8 mouse cellular contexts compared by ENCODE assay signal in genomic region chr8:119832931-119833330, GRCm38 (mm10). TPM values are rescaled to one million over a fixed set of nuclear protein-coding genes. Genes with fewer than 3 reads are reported as not detected.
DNase-seq lines count a peak whose midpoint lies in the region; ATAC-seq and TF ChIP-seq lines count a peak whose summit lies in the region.
"Had no signal": no experiment of that assay in that cellular context is flagged by ENCODE, and none has a peak within 500 bp of the region (broad histone marks: within the 10 kb centered on the region; RNA-seq: fewer than 3 reads in every experiment).

No protein-coding gene starts in this region.

- H3K36me3 ChIP-seq in liver, embryonic 11.5 days (ENCODE audit: control insufficient read depth, insufficient read depth, low read length): peaks cover 3% of the 10 kb centered on the region
- H3K36me3 ChIP-seq in embryonic facial prominence, embryonic 11.5 days (replicated peaks; ENCODE audit: control insufficient read depth, insufficient read depth, low read depth, low read length): no peaks in the 10 kb centered on the region
- no peaks in the 10 kb centered on the region for H3K36me3 ChIP-seq in hindbrain, postnatal 0 days (ENCODE audit: insufficient read depth, low read length)
- H3K36me3 ChIP-seq in stomach, embryonic 14.5 days (ENCODE audit: control insufficient read depth, insufficient read depth, low read length): no peaks in the 10 kb centered on the region; the same call in 1 of the 2 replicates

- DNase-seq in liver, embryonic 11.5 days (ENCODE audit: low spot score): no peak
- DNase-seq in liver: no peak
- DNase-seq in embryonic facial prominence, embryonic 11.5 days (ENCODE audit: low spot score): no peak
- no peak for DNase-seq in hindbrain, postnatal 0 days (ENCODE audit: low spot score)
- DNase-seq in frontal cortex, adult 2 months (ENCODE audit: extremely low spot score in 1 of 2, low spot score in 1 of 2): no peak
- no peak for DNase-seq in layer of hippocampus, adult 9-10 months (ENCODE audit: low spot score)

- ATAC-seq in liver, embryonic 11.5 days (replicated peaks; ENCODE audit: low FRiP score): no peak
- ATAC-seq in embryonic facial prominence, embryonic 11.5 days (replicated peaks; ENCODE audit: insufficient number of reproducible peaks, low FRiP score, low TSS enrichment, low read depth): no peak
- no peak for ATAC-seq in hindbrain, postnatal 0 days
- no peak for ATAC-seq in stomach, embryonic 14.5 days (ENCODE audit: insufficient number of reproducible peaks, insufficient read depth, low FRiP score, low read depth)
- ATAC-seq: activated CD4-positive, CD25-positive, alpha-beta regulatory T cell, adult 4 months had no signal

- peaks cover 81% of the 10 kb centered on the region for H3K4me1 ChIP-seq in liver, embryonic 11.5 days (replicated peaks; ENCODE audit: control insufficient read depth, insufficient read depth, low read length)
- H3K4me1 ChIP-seq in embryonic facial prominence, embryonic 11.5 days (ENCODE audit: control insufficient read depth, insufficient read depth, low read length): peaks cover 16% of the 10 kb centered on the region
- H3K4me1 ChIP-seq in hindbrain, postnatal 0 days (ENCODE audit: insufficient read depth, low read length): peaks cover 54% of the 10 kb centered on the region
- H3K4me1 ChIP-seq in stomach, embryonic 14.5 days (ENCODE audit: control insufficient read depth, insufficient read depth, low read length): peaks cover 72% of the 10 kb centered on the region

- no peak overlapping the region for H3K4me3 ChIP-seq in liver, embryonic 11.5 days (ENCODE audit: low read depth, low read length)
- no peak overlapping the region for H3K4me3 ChIP-seq in embryonic facial prominence, embryonic 11.5 days (ENCODE audit: low read depth, low read length)
- no peak overlapping the region for H3K4me3 ChIP-seq in hindbrain, postnatal 0 days (ENCODE audit: low read length)
- H3K4me3 ChIP-seq in stomach, embryonic 14.5 days (ENCODE audit: low read depth, low read length): no peak overlapping the region

- no peak for TF ChIP-seq CTCF in hindbrain, postnatal 0 days (IDR thresholded peaks at IDR 0.05; ENCODE audit: low read depth)

- H3K27ac ChIP-seq in liver, embryonic 11.5 days (ENCODE audit: low read depth, low read length): peak overlapping the region; percentile 49; the same call in 1 of the 2 replicates
- peak overlapping the region; percentile 42 for H3K27ac ChIP-seq in embryonic facial prominence, embryonic 11.5 days (replicated peaks; ENCODE audit: low read depth, low read length)
- 0 out of 2 replicates have a peak overlapping the region, but pooled peaks have one; percentile 32 for H3K27ac ChIP-seq in hindbrain, postnatal 0 days
- peak overlapping the region; percentile 93; the same call in 1 of the 2 replicates for H3K27ac ChIP-seq in stomach, embryonic 14.5 days (ENCODE audit: low read length)

- H3K9me3 ChIP-seq in liver, embryonic 11.5 days (ENCODE audit: control insufficient read depth, low read length): no peaks in the 10 kb centered on the region
- H3K9me3 ChIP-seq in embryonic facial prominence, embryonic 11.5 days (replicated peaks; ENCODE audit: control insufficient read depth, low read length): no peaks in the 10 kb centered on the region
- H3K9me3 ChIP-seq in hindbrain, postnatal 0 days (ENCODE audit: low read length): no peaks in the 10 kb centered on the region
- H3K9me3 ChIP-seq in stomach, embryonic 14.5 days (ENCODE audit: control insufficient read depth, low read depth, low read length): no peaks in the 10 kb centered on the region

- H3K9ac ChIP-seq in liver, embryonic 11.5 days (ENCODE audit: low read depth, low read length): 0 out of 2 replicates have a peak overlapping the region, but pooled peaks have one; percentile 28
- H3K9ac ChIP-seq in embryonic facial prominence, embryonic 11.5 days (replicated peaks; ENCODE audit: low read length): no peak overlapping the region; the same call in 1 of the 2 replicates
- H3K9ac ChIP-seq in hindbrain, postnatal 0 days (replicated peaks; ENCODE audit: low read length): no peak overlapping the region
- H3K9ac ChIP-seq in stomach, embryonic 14.5 days (replicated peaks; ENCODE audit: low read depth, low read length): no peak overlapping the region

- peak overlapping the region; percentile 42 for H3K4me2 ChIP-seq in liver, embryonic 11.5 days
- H3K4me2 ChIP-seq in embryonic facial prominence, embryonic 11.5 days (ENCODE audit: low read depth, low read length): no peak overlapping the region
- no peak overlapping the region for H3K4me2 ChIP-seq in hindbrain, postnatal 0 days (ENCODE audit: low read depth, low read length)
- peak overlapping the region; percentile 27; the same call in 1 of the 2 replicates for H3K4me2 ChIP-seq in stomach, embryonic 14.5 days (replicated peaks; ENCODE audit: low read depth, low read length)

- WGBS in liver, embryonic 11.5 days: 24% methylated on average over 5 of the region's 5 CpGs
- WGBS in embryonic facial prominence, embryonic 11.5 days: 9% methylated on average over 5 of the region's 5 CpGs
- 20% methylated on average over 5 of the region's 5 CpGs for WGBS in hindbrain, postnatal 0 days
- WGBS in stomach, embryonic 14.5 days: 35% methylated on average over 5 of the region's 5 CpGs

- no peaks in the 10 kb centered on the region; the same call in 1 of the 2 replicates for H3K27me3 ChIP-seq in liver, embryonic 11.5 days (replicated peaks; ENCODE audit: control insufficient read depth, insufficient read depth, low read length)
- no peaks in the 10 kb centered on the region for H3K27me3 ChIP-seq in embryonic facial prominence, embryonic 11.5 days (ENCODE audit: control insufficient read depth, insufficient read depth, low read length)
- no peaks in the 10 kb centered on the region for H3K27me3 ChIP-seq in hindbrain, postnatal 0 days (ENCODE audit: insufficient read depth, low read length)
- H3K27me3 ChIP-seq in stomach, embryonic 14.5 days (ENCODE audit: control insufficient read depth, insufficient read depth, low read length): no peaks in the 10 kb centered on the region

RNA-seq across cellular contexts. Expression of gene Cotl1, which starts 7.4 kb away (rescaled TPM):
- polyA plus RNA-seq in liver, embryonic 11.5 days (2014; fragmentation: Nextera tagmentation; extraction: Ambion mirVana): 132 and 155 TPM in 2 replicates
- 321 and 363 TPM in 2 replicates for polyA plus RNA-seq in embryonic facial prominence, embryonic 11.5 days (2014; fragmentation: Nextera tagmentation; extraction: Ambion mirVana)
- 263 and 269 TPM in 2 replicates for total RNA-seq in hindbrain, postnatal 0 days (2014; rRNA removed)
- polyA plus RNA-seq in hindbrain, postnatal 0 days (2015; fragmentation: Nextera tagmentation; extraction: Ambion mirVana): 85.4 and 87.8 TPM in 2 replicates
- polyA plus RNA-seq in stomach, embryonic 14.5 days (2014; fragmentation: Nextera tagmentation; extraction: Ambion mirVana): 340 and 436 TPM in 2 replicates
- polyA plus RNA-seq in frontal cortex, adult 2 months (2012; rRNA removed): 108 and 119 TPM in 2 replicates

RNA-seq across cellular contexts. Expression of gene Klhl36, which starts 29.1 kb away (rescaled TPM):
- polyA plus RNA-seq in liver, embryonic 11.5 days (2014; fragmentation: Nextera tagmentation; extraction: Ambion mirVana): 9.1 TPM in 2 replicates
- 6.5 and 8.1 TPM in 2 replicates for polyA plus RNA-seq in embryonic facial prominence, embryonic 11.5 days (2014; fragmentation: Nextera tagmentation; extraction: Ambion mirVana)
- 36.6 and 37.3 TPM in 2 replicates for total RNA-seq in hindbrain, postnatal 0 days (2014; rRNA removed)
- polyA plus RNA-seq in hindbrain, postnatal 0 days (2015; fragmentation: Nextera tagmentation; extraction: Ambion mirVana): 20.6 and 22.0 TPM in 2 replicates
- 11.2 and 15.6 TPM in 2 replicates for polyA plus RNA-seq in stomach, embryonic 14.5 days (2014; fragmentation: Nextera tagmentation; extraction: Ambion mirVana)
- polyA plus RNA-seq in frontal cortex, adult 2 months (2012; rRNA removed): 9.5 and 10.2 TPM in 2 replicates

RNA-seq across cellular contexts. Expression of gene Tldc1, which starts 54.7 kb away (rescaled TPM):
- 9.5 and 10.3 TPM in 2 replicates for polyA plus RNA-seq in liver, embryonic 11.5 days (2014; fragmentation: Nextera tagmentation; extraction: Ambion mirVana)
- polyA plus RNA-seq in embryonic facial prominence, embryonic 11.5 days (2014; fragmentation: Nextera tagmentation; extraction: Ambion mirVana): 6.5 and 6.9 TPM in 2 replicates
- 20.2 and 21.2 TPM in 2 replicates for total RNA-seq in hindbrain, postnatal 0 days (2014; rRNA removed)
- polyA plus RNA-seq in hindbrain, postnatal 0 days (2015; fragmentation: Nextera tagmentation; extraction: Ambion mirVana): 7.4 and 8.4 TPM in 2 replicates
- 10.4 and 11.7 TPM in 2 replicates for polyA plus RNA-seq in stomach, embryonic 14.5 days (2014; fragmentation: Nextera tagmentation; extraction: Ambion mirVana)
- polyA plus RNA-seq in frontal cortex, adult 2 months (2012; rRNA removed): 12.1 and 12.7 TPM in 2 replicates

Comparison
In these comparisons a context has a peak if more than half of its experiments do, and no peak if none do; other contexts are left out.
1. H3K27ac ChIP-seq: peak in every context shown above with its lines; median percentile 93 in stomach, embryonic 14.5 days; 49 in liver, embryonic 11.5 days; 42 in embryonic facial prominence, embryonic 11.5 days; 32 in hindbrain, postnatal 0 days.
2. H3K4me2 ChIP-seq: peak in liver, embryonic 11.5 days (single experiment) and stomach, embryonic 14.5 days (single experiment); none in embryonic facial prominence, embryonic 11.5 days (single experiment) and hindbrain, postnatal 0 days (single experiment).